Mouse (Mus musculus): ENCODE measurements around the gene Ropn1l.

Ropn1l gene

GRCm38 (mm10) chr15:31442698-31443097 lies 10.8 kb downstream of the Ropn1l start:
- no peak for DNase-seq (ENCODE audit: low spot score)

GRCm38 (mm10) chr15:31441996-31442395 lies 11.5 kb downstream of the Ropn1l start:
- DNase-seq (ENCODE audit: low spot score), result no peak

- DNase-seq (ENCODE audit: low spot score), result no peak
These were observed 16.7 kb downstream of the Ropn1l start for GRCm38 (mm10) chr15:31436811-31437210.

GRCm38 (mm10) chr15:31436083-31436482 lies 17.5 kb downstream of the Ropn1l start:
- DNase-seq (ENCODE audit: low spot score), result no peak

- DNase-seq (ENCODE audit: low spot score), result no peak
These were observed 19.8 kb downstream of the Ropn1l start for GRCm38 (mm10) chr15:31433768-31434167.

- DNase-seq (ENCODE audit: low spot score), result no peak
These were observed 21.7 kb downstream of the Ropn1l start for GRCm38 (mm10) chr15:31431847-31432246.

- peak; percentile 38 for DNase-seq (ENCODE audit: low spot score)
These were observed 23.5 kb downstream of the Ropn1l start for GRCm38 (mm10) chr15:31430014-31430413.

GRCm38 (mm10) chr15:31429429-31429828 lies 24.1 kb downstream of the Ropn1l start:
- no peak for DNase-seq (ENCODE audit: low spot score)

GRCm38 (mm10) chr15:31428571-31428970 lies 25.0 kb downstream of the Ropn1l start:
- DNase-seq (ENCODE audit: low spot score), result no peak

- no peak for DNase-seq (ENCODE audit: low spot score)
These were observed 26.1 kb downstream of the Ropn1l start for GRCm38 (mm10) chr15:31427390-31427789.

- DNase-seq (ENCODE audit: low spot score), result peak; percentile 40
These were observed 27.4 kb downstream of the Ropn1l start for GRCm38 (mm10) chr15:31426066-31426706.

GRCm38 (mm10) chr15:31422649-31423369 lies 30.7 kb downstream of the Ropn1l start:
- no peak for DNase-seq (ENCODE audit: low spot score)

- DNase-seq (ENCODE audit: low spot score), result peak; percentile 47
These were observed 34.5 kb downstream of the Ropn1l start for GRCm38 (mm10) chr15:31419037-31419436.

GRCm38 (mm10) chr15:31418686-31419024 lies 34.9 kb downstream of the Ropn1l start:
- no peak for DNase-seq (ENCODE audit: low spot score)

GRCm38 (mm10) chr15:31417796-31418685 lies 35.5 kb downstream of the Ropn1l start:
- no peak for DNase-seq (ENCODE audit: low spot score)

- DNase-seq (ENCODE audit: low spot score), result no peak
These were observed 36.1 kb downstream of the Ropn1l start for GRCm38 (mm10) chr15:31417409-31417795.

- DNase-seq (ENCODE audit: low spot score), result no peak
These were observed 38.4 kb downstream of the Ropn1l start for GRCm38 (mm10) chr15:31415181-31415580.

GRCm38 (mm10) chr15:31414179-31414898 lies 39.2 kb downstream of the Ropn1l start:
- DNase-seq (ENCODE audit: low spot score), result no peak

GRCm38 (mm10) chr15:31413662-31414061 lies 39.9 kb downstream of the Ropn1l start:
- no peak for DNase-seq (ENCODE audit: low spot score)

GRCm38 (mm10) chr15:31412933-31413332 lies 40.6 kb downstream of the Ropn1l start:
- peak; percentile 28 for DNase-seq (ENCODE audit: low spot score)

- DNase-seq (ENCODE audit: low spot score), result no peak
These were observed 41.1 kb downstream of the Ropn1l start for GRCm38 (mm10) chr15:31412436-31412835.

- no peak for DNase-seq (ENCODE audit: low spot score)
These were observed 46.0 kb downstream of the Ropn1l start for GRCm38 (mm10) chr15:31407490-31407889.
